Mouse (Mus musculus) spleen, adult 2 months (tissue): ENCODE results near the gene Ckb.

Experiments used
- CTCF ChIP-seq: fragments of 200-500 bp; IDR thresholded peaks from 2 replicates; pipeline ENCODE4 v1.5.1; 2011; ENCODE audit warnings: mild to moderate bottlenecking, inconsistent platforms; ENCODE audit not compliant: insufficient read depth, insufficient read length, insufficient replicate concordance; ENCODE audit errors: extremely low read depth
- POLR2A ChIP-seq: fragments of 200-500 bp; IDR thresholded peaks from 2 replicates; pipeline ENCODE4 v1.6.1; 2011; ENCODE audit warnings: low read depth, low read length, inconsistent platforms

DNA sequence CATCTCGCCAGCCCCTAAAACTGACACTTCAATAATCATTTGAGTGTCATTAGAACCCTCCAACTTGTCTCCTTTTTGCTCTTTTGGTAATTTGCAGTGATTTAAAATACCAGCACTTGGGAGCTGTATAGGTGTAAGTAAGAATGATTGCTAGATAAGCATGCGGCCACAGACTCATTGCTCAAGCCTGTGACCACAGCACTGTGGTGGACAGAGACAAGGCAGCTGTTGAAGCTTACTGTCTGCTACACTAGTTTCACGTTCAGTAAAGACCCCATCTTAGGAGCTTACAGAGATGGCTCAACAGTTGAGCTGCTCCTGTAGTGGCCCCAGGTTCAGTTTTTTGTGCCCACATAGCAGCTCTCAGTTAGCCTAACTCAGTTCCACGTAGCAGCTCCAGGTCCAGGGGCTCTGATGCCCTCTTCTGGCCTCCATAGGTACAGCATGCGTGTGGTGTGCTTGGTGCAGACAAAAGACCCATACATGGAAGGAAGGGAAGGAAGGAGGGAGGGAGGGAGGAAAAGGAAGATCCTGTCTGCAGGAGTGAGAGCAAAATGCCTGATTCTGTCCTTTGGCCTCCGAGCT lies 24.0 kb downstream of the Ckb start:
- peak; percentile 43; the same call in 1 of the 2 replicates for TF ChIP-seq CTCF
- TF ChIP-seq POLR2A, result no peak
